Mouse (Mus musculus) heart, embryonic 14.5 days (tissue): ENCODE measurements at regions not wholly inside any gene's neighbourhood (a gene's known extent, or its start where the extent isn't known, plus 50 kb on each side); places are given as distances from the start of the nearest gene placed in this dataset.

ENCODE experiments used
- ATAC-seq: fragments of 200-750 bp; cut with Nextera tagmentation; 2 replicates; pipeline ENCODE4 v1.8.0; 2017; ENCODE audit warnings: low read depth, moderate TSS enrichment; ENCODE audit not compliant: insufficient number of reproducible peaks, insufficient read depth, low FRiP score
- H3K27ac ChIP-seq, 2 experiments: fragments of 200-500 bp in 1 of 2; fragments of 300-500 bp in 1 of 2; sonication (generic) in 1 of 2; replicated peaks in 1 of 2; 2 replicates each; pipeline ENCODE4 v1.5.1; 2012 to 2014; ENCODE audit warnings: low read depth in 2 of 2, low read length in 2 of 2, control low read depth in 1 of 2, mild to moderate bottlenecking in 1 of 2, mixed read lengths in 1 of 2; ENCODE audit not compliant: control insufficient read depth in 1 of 2, insufficient read depth in 1 of 2
- H3K27me3 ChIP-seq: fragments of 300-500 bp; sonication (generic); 2 replicates; pipeline ENCODE4 v1.6.1; 2014; ENCODE audit warnings: mild to moderate bottlenecking, low read length, control low read depth; ENCODE audit not compliant: control insufficient read depth, insufficient read depth
- H3K36me3 ChIP-seq: fragments of 300-500 bp; sonication (generic); 2 replicates; pipeline ENCODE4 v1.6.1; 2014; ENCODE audit warnings: mild to moderate bottlenecking, control low read depth, low read length, mixed read lengths; ENCODE audit not compliant: control insufficient read depth, insufficient read depth
- H3K4me1 ChIP-seq, 2 experiments: fragments of 200-500 bp in 1 of 2; fragments of 300-500 bp in 1 of 2; sonication (generic) in 1 of 2; 2 replicates each; pipeline ENCODE4 v1.6.1; 2012 to 2014; ENCODE audit warnings: low read length in 2 of 2, control low read depth in 1 of 2, mixed read lengths in 1 of 2; ENCODE audit not compliant: control insufficient read depth in 2 of 2, insufficient read depth in 2 of 2
- H3K4me2 ChIP-seq: fragments of 300-500 bp; sonication (generic); 2 replicates; pipeline ENCODE4 v1.6.1; 2014; ENCODE audit warnings: mild to moderate bottlenecking, low read length
- H3K4me3 ChIP-seq, 2 experiments: fragments of 200-500 bp in 1 of 2; fragments of 300-500 bp in 1 of 2; sonication (generic) in 1 of 2; 2 replicates each; pipeline ENCODE4 v1.5.1; 2012 to 2014; ENCODE audit warnings: low read length in 2 of 2, mild to moderate bottlenecking in 2 of 2, control low read depth in 1 of 2, low read depth in 1 of 2, moderate library complexity in 1 of 2; ENCODE audit not compliant: control insufficient read depth in 1 of 2, insufficient read depth in 1 of 2
- H3K9ac ChIP-seq: fragments of 300-500 bp; sonication (generic); 2 replicates; pipeline ENCODE4 v1.6.1; 2014; ENCODE audit warnings: mild to moderate bottlenecking, low read length
- H3K9me3 ChIP-seq: fragments of 300-500 bp; sonication (generic); 2 replicates; pipeline ENCODE4 v1.6.1; 2016; ENCODE audit warnings: low read length, control low read depth; ENCODE audit not compliant: control insufficient read depth
- WGBS: fragments of 180-500 bp; shearing (Covaris S2); extraction: QIAGEN DNeasy Blood & Tissue Kit; methylation state at CpG from one replicate; pipeline ENCODE4 v1.1.7; 2014; 5-methylcytosine and 5-hydroxymethylcytosine counted together

DNA sequence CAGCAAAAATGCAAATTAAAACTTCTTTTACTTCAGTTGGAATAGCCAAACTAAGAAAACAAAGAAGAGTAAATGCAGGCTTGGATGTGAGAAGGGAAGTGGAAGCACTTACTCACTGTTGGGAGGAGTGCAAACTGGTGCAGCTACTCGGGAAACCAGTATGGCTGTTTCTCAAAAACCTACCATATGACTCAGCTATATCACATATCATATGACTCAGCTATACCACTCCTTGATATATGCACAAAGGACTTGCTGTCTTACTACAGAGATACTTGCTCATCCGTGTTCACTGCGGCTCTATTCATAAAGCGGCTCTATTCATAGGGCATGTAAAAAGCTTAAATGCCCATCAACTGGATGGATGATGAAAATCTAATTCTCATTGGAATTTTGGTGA is 59.5 kb upstream of the Fam19a1 start:
- no peak overlapping the region for H3K27ac ChIP-seq
- no peak overlapping the region for H3K9ac ChIP-seq
- no peaks in the 10 kb centered on the region for H3K9me3 ChIP-seq
- H3K36me3 ChIP-seq: no peaks in the 10 kb centered on the region
- H3K4me1 ChIP-seq: no peaks in the 10 kb centered on the region
- no peak overlapping the region for H3K4me2 ChIP-seq
- H3K27me3 ChIP-seq: no peaks in the 10 kb centered on the region
- no peak for ATAC-seq
- no peak overlapping the region for H3K4me3 ChIP-seq
- WGBS: 77% methylated on average over 4 of the region's 4 CpGs

GRCm38 (mm10) chr6:96057011-96057410 is 55.9 kb upstream of the Fam19a1 start:
- Histone ChIP-seq H3K9ac (no peak overlapping the region), H3K27ac (no peak overlapping the region), H3K4me1 (no peaks in the 10 kb centered on the region), H3K4me2 (no peak overlapping the region), H3K4me3 (no peak overlapping the region), H3K9me3 (no peaks in the 10 kb centered on the region), H3K36me3 (no peaks in the 10 kb centered on the region), H3K27me3 (no peaks in the 10 kb centered on the region)
- no peak for ATAC-seq
- 60% methylated on average over 2 of the region's 2 CpGs for WGBS

DNA sequence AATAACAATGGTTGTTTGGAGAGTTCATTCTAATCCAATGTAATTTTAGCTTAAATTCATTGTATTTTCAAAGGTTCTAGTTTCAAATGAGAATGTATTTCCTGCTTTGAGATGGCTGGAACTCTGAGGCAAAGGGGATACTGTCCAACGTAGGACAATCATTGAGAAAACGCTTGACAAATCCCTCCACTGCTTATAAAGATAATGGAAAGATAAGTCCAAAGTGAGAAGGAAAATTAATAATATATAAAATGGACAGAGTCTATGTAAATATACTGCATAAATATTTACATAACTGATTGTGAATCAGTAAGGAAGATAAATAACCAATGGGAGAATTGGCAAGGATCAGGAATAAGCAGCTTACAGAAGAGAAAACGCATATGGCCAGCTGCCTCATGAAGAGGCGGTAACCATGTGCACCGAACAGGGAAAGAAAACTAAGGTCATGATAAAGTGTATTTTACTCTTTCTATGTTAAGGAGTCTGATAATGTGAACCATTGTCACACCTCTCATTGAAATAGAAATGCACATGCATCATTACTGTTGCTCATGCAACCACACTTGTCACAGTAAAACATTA is 55.3 kb upstream of the Fam19a1 start:
- no peak overlapping the region for H3K4me2 ChIP-seq
- ATAC-seq: no peak
- no peak overlapping the region for H3K27ac ChIP-seq
- no peaks in the 10 kb centered on the region for H3K36me3 ChIP-seq
- WGBS: 76% methylated on average over 5 of the region's 5 CpGs
- H3K4me3 ChIP-seq: no peak overlapping the region
- H3K9me3 ChIP-seq: no peaks in the 10 kb centered on the region
- no peaks in the 10 kb centered on the region for H3K27me3 ChIP-seq
- no peaks in the 10 kb centered on the region for H3K4me1 ChIP-seq
- no peak overlapping the region for H3K9ac ChIP-seq

DNA sequence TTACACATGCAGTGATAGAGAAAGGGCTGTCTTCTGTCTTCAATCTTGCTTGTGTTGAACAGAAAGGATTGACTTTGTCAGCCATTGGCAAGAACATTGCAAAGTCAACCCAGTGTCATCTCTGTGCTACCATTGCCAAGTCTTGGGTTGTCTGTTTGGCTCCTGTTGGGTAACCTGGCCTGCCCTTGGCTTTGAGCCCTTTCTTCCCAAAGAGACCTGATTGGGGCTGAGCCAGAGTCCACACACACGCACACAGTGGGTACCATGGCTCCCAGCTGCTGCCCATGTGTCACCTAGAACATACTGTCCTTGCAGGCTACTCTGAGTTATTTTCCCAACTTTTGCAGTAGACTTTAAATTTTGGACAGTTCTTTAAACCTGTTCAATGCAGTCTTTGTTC is 51.0 kb upstream of the Fam19a1 start:
- H3K4me1 ChIP-seq: no peaks in the 10 kb centered on the region
- 58% methylated on average over 1 of the region's 1 CpGs for WGBS
- H3K27ac ChIP-seq: no peak overlapping the region
- no peak overlapping the region for H3K4me2 ChIP-seq
- no peak overlapping the region for H3K4me3 ChIP-seq
- no peaks in the 10 kb centered on the region for H3K36me3 ChIP-seq
- no peaks in the 10 kb centered on the region for H3K9me3 ChIP-seq
- no peak overlapping the region for H3K9ac ChIP-seq
- no peaks in the 10 kb centered on the region for H3K27me3 ChIP-seq
- ATAC-seq: no peak
